Mouse (Mus musculus) macrophage (primary cell): ENCODE data around the gene Stap1. TPM values are rescaled to one million over a fixed set of nuclear protein-coding genes. Genes with fewer than 3 reads are reported as not detected.

Source experiments
- H3K27ac ChIP-seq: fragments of 350-480 bp; formaldehyde crosslinking; 2 replicates; pipeline ENCODE4 v1.9.0; 2021
- H3K36me3 ChIP-seq: fragments of 350-480 bp; formaldehyde crosslinking; 2 replicates; pipeline ENCODE4 v1.9.0; 2021; ENCODE audit errors: inconsistent target
- H3K4me3 ChIP-seq: fragments of 350-480 bp; formaldehyde crosslinking; 2 replicates; pipeline ENCODE4 v1.9.0; 2021; ENCODE audit errors: inconsistent target
- H3K79me2 ChIP-seq: fragments of 350-480 bp; formaldehyde crosslinking; 2 replicates; pipeline ENCODE4 v1.9.0; 2021; ENCODE audit errors: inconsistent target
- WGBS: methylation state at CpG from one replicate; pipeline ENCODE4 v1.1.7; 2026; ENCODE audit warnings: inconsistent platforms; ENCODE audit not compliant: missing documents; 5-methylcytosine and 5-hydroxymethylcytosine counted together
- polyA plus RNA-seq: library from polyadenylated mRNA; stranded (reverse); fragments of 250-400 nt; gene quantifications from 3 replicates; pipeline ENCODE4 v1.2.4, GENCODE M21; 2018; ENCODE audit warnings: inconsistent platforms
- total RNA-seq, 78 experiments: library from RNA; depleted of rRNA; stranded (reverse); fragments of 250-400 nt; gene quantifications; 1 replicate in 9 of 78; 2 replicates in 24 of 78; 3 replicates in 43 of 78; 4 replicates in 2 of 78; pipeline ENCODE4 v1.2.4; 2018; ENCODE audit warnings: inconsistent platforms in 56 of 78

Gene Stap1
- total RNA-seq (2018; cell fraction: chromatin; rRNA removed) = 100 to 1,000 TPM in 13 of 26 experiments, 10 to 100 TPM in 13; 12.3 to 386 (median 98.8) TPM
- 10 to 100 TPM; 15.9 to 40.3 (median 28.5) TPM for total RNA-seq (2018; cell fraction: cytosol; rRNA removed)
- total RNA-seq (2018; cell fraction: nucleus; rRNA removed) = 100 to 1,000 TPM in 9 of 26 experiments, 10 to 100 TPM in 17; 32.8 to 249 (median 83.5) TPM
- polyA plus RNA-seq = 23.6 to 56.7 TPM (median 42.1 TPM) in 3 replicates

DNA sequence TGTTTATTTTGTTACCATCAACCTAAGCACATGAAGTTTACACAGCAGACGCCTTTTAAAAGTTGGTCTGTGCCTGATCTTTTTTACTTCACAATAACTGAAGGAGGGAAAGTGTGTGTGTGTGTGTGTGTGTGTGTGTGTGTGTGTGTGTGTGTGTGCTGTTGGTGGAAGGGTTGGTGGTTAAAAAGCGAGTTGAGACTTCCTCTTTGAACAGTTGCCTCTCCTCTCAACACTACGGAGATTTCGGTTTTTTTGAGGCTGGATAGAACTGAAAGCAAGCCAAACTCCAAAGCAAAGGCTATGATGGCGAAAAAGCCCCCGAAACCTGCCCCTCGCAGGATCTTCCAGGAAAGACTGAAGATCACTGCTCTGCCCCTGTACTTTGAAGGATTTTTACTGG is at the start of gene Stap1:
Gene Stap1, plus strand, starts transcription at position 209 of the 400 bp plus-strand sequence.
- no peaks in the 10 kb centered on the region for H3K36me3 ChIP-seq
- under 1% methylated on average over 6 of the region's 7 CpGs for WGBS
- peaks cover 47% of the 10 kb centered on the region for H3K79me2 ChIP-seq
- H3K27ac ChIP-seq = peak within 1 kb of the TSS; percentile 76
- H3K4me3 ChIP-seq = peak within 1 kb of the TSS; percentile 59

DNA sequence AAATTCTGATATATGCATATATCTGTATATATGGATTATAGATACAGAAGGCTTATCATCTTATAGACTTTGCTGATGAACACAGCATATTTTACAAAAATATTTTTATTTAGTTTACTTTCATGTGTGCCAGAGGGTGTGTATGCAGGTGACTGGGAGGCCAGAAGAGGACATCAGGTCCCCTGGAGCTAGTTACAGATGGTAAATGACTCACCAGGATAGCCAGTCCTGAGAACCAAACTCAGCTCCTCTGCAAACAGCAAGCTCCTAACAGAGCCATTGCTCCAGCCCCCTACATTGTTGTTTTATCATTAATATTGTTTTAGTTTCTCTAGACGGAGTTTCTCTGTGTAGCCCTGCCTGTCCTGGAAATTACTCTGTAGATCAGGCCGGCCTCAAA is 41.7 kb upstream of the Stap1 start:
- peaks cover 34% of the 10 kb centered on the region; the same call in 1 of the 2 replicates for H3K36me3 ChIP-seq
- 96% methylated on average over 2 of the region's 2 CpGs for WGBS
- H3K4me3 ChIP-seq = no peak overlapping the region
- H3K79me2 ChIP-seq = no peaks in the 10 kb centered on the region
- no peak overlapping the region for H3K27ac ChIP-seq

DNA sequence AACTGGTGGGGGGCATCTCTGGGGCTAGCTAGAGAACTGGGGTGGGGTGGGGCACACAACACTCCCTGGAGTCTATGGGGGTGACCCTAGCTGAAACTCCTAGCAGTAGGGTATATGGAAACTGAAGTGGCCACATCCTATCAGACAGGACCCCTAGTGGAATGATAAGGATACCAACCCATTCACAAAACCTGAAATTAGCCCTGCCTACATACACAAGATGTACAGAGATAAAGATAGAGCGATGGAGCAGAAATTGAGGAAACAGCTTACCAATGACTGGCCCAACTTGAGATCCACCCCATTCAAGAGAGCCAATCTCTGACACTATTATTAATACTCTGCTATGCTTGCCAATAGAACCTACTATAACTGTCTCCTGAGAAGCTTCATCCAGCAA is 8.0 kb upstream of the Stap1 start:
- Histone ChIP-seq H3K4me3 (no peak overlapping the region), H3K79me2 (peaks cover 64% of the 10 kb centered on the region), H3K27ac (no peak overlapping the region), H3K36me3 (no peaks in the 10 kb centered on the region)
- 78% methylated on average over 1 of the region's 1 CpGs for WGBS

DNA sequence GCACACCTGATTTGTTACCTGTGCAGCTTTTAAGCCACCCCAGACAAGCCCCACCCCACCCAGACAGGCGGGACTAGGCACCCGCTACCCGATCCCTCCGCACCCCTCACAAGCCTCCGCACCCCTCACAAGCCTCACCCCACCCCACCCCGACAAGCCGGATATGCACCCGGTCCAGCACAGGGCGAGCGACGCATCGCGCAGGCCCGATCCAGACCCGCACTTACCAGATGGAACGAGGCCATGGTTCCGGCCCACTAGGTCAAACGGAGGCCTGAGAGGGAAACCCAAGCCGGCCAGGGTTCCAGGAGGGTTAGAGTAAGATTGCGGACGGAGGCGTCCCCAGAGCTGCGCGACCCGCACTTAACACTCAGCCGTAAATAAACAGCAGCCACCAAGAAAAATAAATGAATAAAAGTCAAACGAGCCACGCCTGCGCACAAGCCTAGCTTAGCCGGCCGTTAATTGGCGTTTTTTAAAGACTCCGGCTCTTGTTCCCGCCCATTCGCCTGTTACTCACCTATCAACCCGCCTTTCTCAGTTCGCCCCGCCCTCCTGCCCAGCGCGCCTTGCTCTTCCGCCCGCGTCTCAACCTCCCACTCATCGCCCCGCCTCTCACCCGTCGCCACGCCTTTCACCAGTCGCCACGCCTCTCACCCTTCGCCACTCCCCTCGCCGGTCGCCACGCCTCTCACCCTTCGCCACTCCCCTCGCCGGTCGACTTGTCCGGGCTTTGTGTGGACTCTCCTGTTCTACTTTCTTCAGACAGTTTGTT is 6.3 kb upstream of the Stap1 start, which contains the start of gene Cenpc1:
Gene Cenpc1, minus strand, starts transcription at position 483 of the 775 bp plus-strand sequence.
- H3K79me2 ChIP-seq = peaks cover 48% of the 10 kb centered on the region
- peak within 1 kb of the TSS; percentile 66 for H3K4me3 ChIP-seq
- WGBS = under 1% methylated on average over 60 of the region's 60 CpGs
- no peaks in the 10 kb centered on the region for H3K36me3 ChIP-seq
- H3K27ac ChIP-seq = peak within 1 kb of the TSS; percentile 65

DNA sequence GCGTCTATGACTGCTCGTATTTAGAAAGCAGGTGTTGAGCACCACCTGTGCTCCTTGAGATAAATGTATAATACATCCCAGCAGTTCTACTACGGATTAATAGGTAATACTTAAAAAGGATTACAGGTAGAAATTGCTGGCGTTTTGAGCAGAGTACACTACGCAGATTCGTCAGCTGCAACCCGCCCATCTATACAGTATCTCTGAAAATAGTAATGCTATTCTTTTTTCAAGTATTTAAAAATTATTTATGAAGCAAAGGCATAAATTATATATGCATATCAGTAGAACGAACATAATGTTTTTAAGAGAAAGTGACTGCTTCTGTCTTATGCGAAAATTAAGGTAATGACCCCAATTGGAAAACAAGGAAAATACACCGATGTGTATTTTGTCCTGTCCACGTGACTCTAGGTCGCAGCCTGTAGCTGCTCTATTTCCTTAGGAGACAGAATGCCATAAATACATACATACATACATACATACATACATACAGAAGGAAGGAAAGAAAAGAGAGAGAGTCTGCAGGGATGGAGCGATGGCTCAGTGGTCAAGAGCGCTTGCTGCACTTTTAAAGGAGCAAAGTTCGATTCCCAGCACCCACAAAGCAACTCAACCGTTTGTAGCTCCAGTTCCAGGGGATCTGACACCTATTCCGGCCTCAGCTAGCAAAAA is 5.5 kb upstream of the Stap1 start:
- Histone ChIP-seq H3K79me2 (peaks cover 41% of the 10 kb centered on the region), H3K27ac (peak overlapping the region; percentile 54), H3K36me3 (no peaks in the 10 kb centered on the region), H3K4me3 (peak overlapping the region; percentile 47)
- WGBS = under 1% methylated on average over 13 of the region's 17 CpGs

DNA sequence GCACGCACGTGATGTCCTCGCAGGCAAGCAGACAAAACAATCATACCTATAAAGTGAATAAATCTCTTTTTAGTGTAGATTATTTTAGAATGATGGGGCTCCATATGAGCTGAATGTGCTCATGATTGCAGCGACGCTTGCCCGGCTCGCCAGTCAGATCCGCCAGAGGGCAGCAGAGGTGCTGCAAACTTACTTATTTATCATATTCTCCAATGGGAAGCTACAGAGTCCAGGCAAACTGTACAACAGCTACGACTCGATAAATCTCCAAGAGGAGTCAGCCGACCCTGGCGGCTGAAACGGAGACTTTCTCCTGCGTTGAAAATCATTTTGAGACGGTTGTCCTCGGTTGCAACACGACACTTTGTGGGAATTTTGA is 5.0 kb upstream of the Stap1 start:
- Histone ChIP-seq H3K79me2 (peaks cover 36% of the 10 kb centered on the region), H3K36me3 (no peaks in the 10 kb centered on the region), H3K27ac (peak overlapping the region; percentile 54), H3K4me3 (peak overlapping the region; percentile 47)
- WGBS = 0% methylated on average over 17 of the region's 17 CpGs

DNA sequence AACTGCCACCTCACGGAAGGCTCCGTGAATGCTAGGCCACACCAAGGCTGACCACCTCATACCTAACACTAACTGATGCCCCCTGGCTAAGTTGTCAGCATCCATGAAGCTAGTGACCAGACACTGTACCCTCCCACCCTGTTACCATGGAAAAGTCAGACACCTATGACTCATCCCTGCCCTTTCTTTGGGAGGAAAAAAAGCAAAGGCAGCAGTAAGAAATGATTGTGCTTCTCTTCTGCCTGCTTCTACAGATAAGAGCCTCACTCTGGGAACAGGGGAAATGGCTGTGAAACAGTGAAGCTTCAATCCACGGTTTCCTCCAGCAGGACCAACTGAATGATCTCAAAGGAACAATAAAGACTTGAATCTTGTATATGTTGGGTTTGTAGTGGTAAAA is 3.1 kb upstream of the Stap1 start:
- Histone ChIP-seq H3K27ac (peak overlapping the region; percentile 49), H3K4me3 (no peak overlapping the region), H3K79me2 (peaks cover 33% of the 10 kb centered on the region), H3K36me3 (no peaks in the 10 kb centered on the region)
- WGBS = 4% methylated on average over 3 of the region's 3 CpGs

DNA sequence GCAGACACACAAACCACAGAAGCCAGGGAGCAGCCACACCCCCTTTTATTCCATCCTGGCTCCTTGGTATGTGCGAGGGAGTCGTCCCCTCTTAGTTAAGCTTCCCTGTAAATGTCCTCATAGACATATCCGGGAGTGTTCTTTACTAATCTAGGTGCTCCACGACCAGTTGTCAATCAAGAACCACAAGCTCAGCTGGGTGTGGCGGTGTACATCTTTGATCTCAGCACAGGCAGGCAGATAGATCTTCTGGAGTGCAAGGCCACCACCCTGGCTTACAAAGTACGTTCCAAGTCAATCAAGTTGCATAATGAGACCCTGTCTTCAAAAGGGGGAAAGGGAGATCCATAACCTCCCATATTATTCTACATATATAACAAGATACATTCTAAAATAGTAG is 2.4 kb upstream of the Stap1 start:
- Histone ChIP-seq H3K79me2 (peaks cover 33% of the 10 kb centered on the region), H3K4me3 (no peak overlapping the region), H3K27ac (peak overlapping the region; percentile 49), H3K36me3 (no peaks in the 10 kb centered on the region)
- WGBS = 90% methylated on average over 6 of the region's 6 CpGs

DNA sequence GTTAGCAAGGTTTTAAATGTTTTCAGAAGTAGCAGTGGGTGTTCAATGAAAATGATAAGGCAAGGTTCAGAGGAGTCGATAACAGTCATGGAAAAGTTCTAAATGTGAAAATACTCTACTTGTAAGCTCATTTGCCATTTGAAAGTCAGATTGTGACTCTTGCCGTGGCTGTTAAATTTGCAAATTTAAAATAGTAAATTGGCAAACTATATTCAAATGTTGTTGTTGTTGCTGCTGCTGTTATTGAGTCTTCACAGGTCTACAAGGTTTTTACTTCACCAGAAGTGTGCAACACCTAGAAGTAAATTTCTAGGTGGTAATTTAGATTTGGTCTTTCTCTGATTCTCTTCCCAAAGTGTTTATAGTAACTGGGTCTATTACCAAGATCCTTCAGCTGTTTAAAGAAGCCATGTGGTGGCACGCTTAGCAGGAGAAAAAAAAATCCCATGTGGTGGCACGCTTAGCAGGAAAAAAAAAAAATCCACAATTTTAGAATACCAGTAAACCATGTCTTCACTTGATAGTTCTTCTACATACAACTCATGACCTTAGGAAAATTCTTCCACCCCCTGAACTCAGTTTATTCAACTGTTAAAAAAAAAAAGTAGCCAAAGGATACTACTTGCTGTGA is 1.3 kb downstream of the Stap1 start:
- Histone ChIP-seq H3K27ac (peak overlapping the region; percentile 76), H3K36me3 (no peaks in the 10 kb centered on the region), H3K79me2 (peaks cover 54% of the 10 kb centered on the region), H3K4me3 (peak overlapping the region; percentile 59)
- WGBS = 6% methylated on average over 4 of the region's 4 CpGs

DNA sequence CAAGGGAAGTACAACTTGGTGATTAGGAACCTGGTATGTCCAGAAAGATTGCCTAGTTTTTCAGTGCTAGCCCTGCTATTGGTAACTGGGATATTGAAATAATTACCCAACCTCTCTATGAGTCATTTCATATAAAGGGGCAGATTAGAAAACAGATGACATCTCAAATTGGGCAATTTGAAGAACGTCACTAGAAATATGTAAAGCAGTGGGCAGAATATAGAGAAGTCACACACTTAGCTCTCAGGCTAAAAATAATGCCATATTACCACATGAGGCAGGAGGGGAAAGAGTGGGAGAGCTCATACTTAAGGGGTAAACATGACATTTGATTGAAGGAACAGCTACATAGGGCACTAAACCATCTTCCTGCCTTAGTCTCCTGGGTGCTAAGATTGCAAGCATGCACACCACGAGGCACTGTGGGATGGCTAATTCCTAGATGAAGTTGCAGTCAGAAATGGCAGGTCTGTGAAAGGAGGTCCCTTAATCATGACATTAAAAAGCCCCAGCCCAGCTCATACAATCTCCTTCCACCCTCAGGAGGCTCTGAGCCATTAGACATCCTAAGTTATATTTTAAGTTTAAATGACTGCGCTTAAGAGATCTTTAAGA is 7.3 kb downstream of the Stap1 start:
- WGBS = 32% methylated on average over 3 of the region's 3 CpGs
- Histone ChIP-seq H3K36me3 (no peaks in the 10 kb centered on the region; the same call in 1 of the 2 replicates), H3K27ac (peak overlapping the region; percentile 64), H3K79me2 (peaks cover 45% of the 10 kb centered on the region), H3K4me3 (no peak overlapping the region)

DNA sequence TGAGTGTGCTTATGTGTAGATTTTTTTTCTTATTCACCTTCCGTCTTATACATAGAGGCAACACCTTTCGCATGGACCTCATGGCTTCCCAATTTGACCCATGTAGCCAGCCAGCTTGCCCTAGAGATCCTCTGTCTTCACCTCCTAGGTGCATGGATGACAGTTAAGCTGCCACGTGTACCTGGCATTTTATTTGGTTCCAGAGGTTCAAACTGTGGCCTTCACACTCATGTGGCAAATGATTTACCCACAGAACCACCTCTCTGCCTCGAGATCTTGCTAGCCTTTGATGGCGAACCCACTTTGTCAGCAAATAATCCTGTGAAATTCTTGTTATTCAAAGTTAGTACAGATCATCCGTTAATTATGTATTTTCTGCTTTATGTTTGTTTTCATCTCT is 12.4 kb downstream of the Stap1 start:
- WGBS = 90% methylated on average over 6 of the region's 6 CpGs
- H3K4me3 ChIP-seq = no peak overlapping the region
- H3K36me3 ChIP-seq = no peaks in the 10 kb centered on the region; the same call in 1 of the 2 replicates
- peaks cover 11% of the 10 kb centered on the region; the same call in 1 of the 2 replicates for H3K79me2 ChIP-seq
- H3K27ac ChIP-seq = peak overlapping the region; percentile 54; the same call in 1 of the 2 replicates

DNA sequence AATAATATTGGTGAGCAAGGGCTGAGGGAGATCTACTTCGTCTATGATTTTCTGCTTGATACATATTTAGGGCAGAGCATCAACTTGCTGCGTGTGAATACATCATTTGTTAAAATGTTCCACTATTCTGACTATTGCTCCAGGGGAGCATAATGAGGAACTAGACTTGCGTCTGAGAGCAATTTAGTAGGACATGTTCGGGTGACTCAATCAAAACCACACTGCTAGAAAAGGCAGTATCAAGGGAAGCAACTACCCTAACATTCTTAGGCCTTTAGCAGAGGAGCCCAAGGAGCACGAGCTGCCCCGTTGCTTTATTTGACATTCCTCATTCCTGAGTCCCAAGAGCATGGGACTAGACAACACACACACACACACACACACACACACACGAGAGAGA is 13.4 kb downstream of the Stap1 start:
- H3K79me2 ChIP-seq = peaks cover 7% of the 10 kb centered on the region; the same call in 1 of the 2 replicates
- H3K4me3 ChIP-seq = no peak overlapping the region
- WGBS = 9% methylated on average over 5 of the region's 7 CpGs
- peak overlapping the region; percentile 54 for H3K27ac ChIP-seq
- H3K36me3 ChIP-seq = no peaks in the 10 kb centered on the region; the same call in 1 of the 2 replicates

DNA sequence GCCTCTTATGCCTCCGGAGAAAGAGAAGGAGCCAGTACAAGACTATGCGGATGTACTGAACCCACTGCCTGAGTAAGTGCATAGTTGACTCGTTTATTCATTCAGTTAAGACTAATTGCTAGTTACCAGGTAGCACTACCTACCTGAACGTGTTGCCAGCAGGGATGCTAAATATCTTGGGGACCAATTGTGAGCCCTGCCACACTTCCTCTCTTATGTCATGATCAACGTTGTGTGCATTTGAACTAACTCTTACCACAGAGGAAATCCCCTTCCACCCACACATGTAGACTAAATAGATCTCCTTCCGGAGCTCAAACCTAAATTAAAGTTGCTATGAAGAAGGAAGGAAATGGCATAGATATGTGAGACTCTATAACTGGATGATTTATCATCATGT is 15.2 kb downstream of the Stap1 start:
- no peaks in the 10 kb centered on the region; the same call in 1 of the 2 replicates for H3K36me3 ChIP-seq
- H3K27ac ChIP-seq = peak overlapping the region; percentile 54; the same call in 1 of the 2 replicates
- H3K4me3 ChIP-seq = no peak overlapping the region
- no peaks in the 10 kb centered on the region for H3K79me2 ChIP-seq
- WGBS = 29% methylated on average over 6 of the region's 6 CpGs

DNA sequence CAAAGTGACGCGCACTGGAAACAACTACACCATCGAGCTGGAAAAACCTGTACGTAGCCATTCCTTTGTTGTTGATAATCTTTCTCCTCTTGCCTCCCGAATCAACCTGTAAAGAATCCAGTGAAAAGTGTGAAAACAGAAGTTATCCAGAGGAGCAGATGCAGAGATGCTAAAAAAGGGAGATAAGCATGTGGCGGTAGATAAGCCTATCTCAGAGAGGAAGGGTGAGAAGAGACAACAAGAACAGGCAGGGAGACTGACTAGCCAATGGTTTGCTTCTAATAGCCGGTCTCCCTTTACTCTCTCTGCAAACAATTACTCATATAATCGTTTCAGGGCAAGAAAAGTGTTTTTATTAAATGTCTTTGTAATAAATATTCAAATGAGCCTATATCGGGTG is 23.2 kb downstream of the Stap1 start:
- H3K27ac ChIP-seq = no peak overlapping the region
- no peaks in the 10 kb centered on the region for H3K79me2 ChIP-seq
- H3K36me3 ChIP-seq = 0 out of 2 replicates have a peak, but pooled peaks cover 13% of the 10 kb centered on the region
- 94% methylated on average over 9 of the region's 9 CpGs for WGBS
- no peak overlapping the region for H3K4me3 ChIP-seq
